Mouse (Mus musculus) layer of hippocampus, postnatal 36 days (tissue): ENCODE data around the gene Ago1. TPM values are rescaled to one million over a fixed set of nuclear protein-coding genes. Genes with fewer than 3 reads are reported as not detected.

Experiments
- total RNA-seq, 2 experiments: library from RNA; stranded (reverse); gene quantifications; 2 replicates each; pipeline ENCODE4 v1.2.3; 2021

The Ago1 gene
- total RNA-seq, 2 experiments from 2014 or later = 60.0 to 60.5 TPM

Other genes starting within 250 kb of the Ago1 start
- 100 to 1,000 TPM; 245 to 249 TPM for gene Map7d1, start 212.2 kb downstream of the Ago1 start, total RNA-seq
- gene Trappc3, start 206.3 kb downstream of the Ago1 start, total RNA-seq = 10 to 100 TPM; 77.9 to 83.3 TPM
- gene Col8a2, start 181.8 kb downstream of the Ago1 start, total RNA-seq = 1 to 10 TPM in 1 of 2 experiments, under 1 TPM in 1; 0.60 to 1.3 TPM
- gene Adprhl2, start 146.9 kb downstream of the Ago1 start, total RNA-seq = 10 to 100 TPM; 29.3 to 30.3 TPM
- 1 to 10 TPM; 1.8 to 2.1 TPM for gene Tekt2, start 142.9 kb downstream of the Ago1 start, total RNA-seq
- gene Ago3, start 39.0 kb downstream of the Ago1 start, total RNA-seq = 10 to 100 TPM; 37.5 to 45.4 TPM
- gene Ago4, start 64.9 kb upstream of the Ago1 start, total RNA-seq = 1 to 10 TPM; 8.5 to 9.6 TPM
- 1 to 10 TPM in 1 of 2 experiments, under 1 TPM in 1; 0.58 to 1.3 TPM for gene Clspn, start 88.4 kb upstream of the Ago1 start, total RNA-seq
- gene 5730409E04Rik, start 141.2 kb upstream of the Ago1 start, total RNA-seq = 10 to 100 TPM; 62.2 to 74.0 TPM
- gene Psmb2, start 209.0 kb upstream of the Ago1 start, total RNA-seq = 100 to 1,000 TPM; 103 to 111 TPM